Mouse (Mus musculus) forebrain, embryonic 14.5 days (tissue): ENCODE results near the gene Ormdl1. TPM values are rescaled to one million over a fixed set of nuclear protein-coding genes. Genes with fewer than 3 reads are reported as not detected.
"Not testable (repeated sequence)": the region's sequence is repeated elsewhere in the genome, so short reads cannot be mapped to it uniquely, and the experiment has no call there.

Experiments
- ATAC-seq: fragments of 200-750 bp; cut with Nextera tagmentation; 2 replicates; pipeline ENCODE4 v1.8.0; 2017; ENCODE audit warnings: mild to moderate bottlenecking, moderate library complexity
- DNase-seq: peaks from one replicate; pipeline ENCODE4 v3.0.0-alpha.2; 2015; ENCODE audit warnings: low spot score
- H3K27ac ChIP-seq: fragments of 300-500 bp; sonication (generic); 2 replicates; pipeline ENCODE4 v1.5.1; 2014; ENCODE audit warnings: low read depth, mild to moderate bottlenecking, control low read depth, low read length, moderate library complexity
- H3K27me3 ChIP-seq: fragments of 300-500 bp; sonication (generic); replicated peaks from 2 replicates; pipeline ENCODE4 v1.6.1; 2014; ENCODE audit warnings: low read length, control low read depth, mixed read lengths; ENCODE audit not compliant: control insufficient read depth, insufficient read depth
- H3K36me3 ChIP-seq: fragments of 300-500 bp; sonication (generic); 2 replicates; pipeline ENCODE4 v1.6.1; 2014; ENCODE audit warnings: low read length, control low read depth; ENCODE audit not compliant: control insufficient read depth, insufficient read depth
- H3K4me1 ChIP-seq: fragments of 300-500 bp; sonication (generic); 2 replicates; pipeline ENCODE4 v1.6.1; 2014; ENCODE audit warnings: antibody characterized with exemption, low read length, control low read depth; ENCODE audit not compliant: control insufficient read depth, insufficient read depth
- H3K4me2 ChIP-seq: fragments of 300-500 bp; sonication (generic); 2 replicates; pipeline ENCODE4 v1.6.1; 2014; ENCODE audit warnings: mild to moderate bottlenecking, control low read depth, low read length
- H3K4me3 ChIP-seq: fragments of 300-500 bp; sonication (generic); 2 replicates; pipeline ENCODE4 v1.5.1; 2014; ENCODE audit warnings: low read depth, low read length, control low read depth
- H3K9ac ChIP-seq: fragments of 300-500 bp; sonication (generic); 2 replicates; pipeline ENCODE4 v1.6.1; 2014; ENCODE audit warnings: mild to moderate bottlenecking, low read length, control low read depth, moderate library complexity
- H3K9me3 ChIP-seq: fragments of 300-500 bp; sonication (generic); replicated peaks from 2 replicates; pipeline ENCODE4 v1.6.1; 2016; ENCODE audit warnings: low read length, control low read depth, mixed read lengths; ENCODE audit not compliant: control insufficient read depth
- WGBS: fragments of 180-500 bp; shearing (Covaris S2); extraction: QIAGEN DNeasy Blood & Tissue Kit; methylation state at CpG from one replicate; pipeline ENCODE4 v1.1.7; 2014; 5-methylcytosine and 5-hydroxymethylcytosine counted together
- polyA plus RNA-seq: library from polyadenylated mRNA; unstranded; fragments of >200 nt; fragmentation: Nextera tagmentation; extraction: Ambion mirVana; gene quantifications from 2 replicates; pipeline ENCODE4 v1.2.1, GENCODE M21; 2014

The Ormdl1 gene
- 74.1 and 79.8 TPM in 2 replicates for polyA plus RNA-seq

DNA sequence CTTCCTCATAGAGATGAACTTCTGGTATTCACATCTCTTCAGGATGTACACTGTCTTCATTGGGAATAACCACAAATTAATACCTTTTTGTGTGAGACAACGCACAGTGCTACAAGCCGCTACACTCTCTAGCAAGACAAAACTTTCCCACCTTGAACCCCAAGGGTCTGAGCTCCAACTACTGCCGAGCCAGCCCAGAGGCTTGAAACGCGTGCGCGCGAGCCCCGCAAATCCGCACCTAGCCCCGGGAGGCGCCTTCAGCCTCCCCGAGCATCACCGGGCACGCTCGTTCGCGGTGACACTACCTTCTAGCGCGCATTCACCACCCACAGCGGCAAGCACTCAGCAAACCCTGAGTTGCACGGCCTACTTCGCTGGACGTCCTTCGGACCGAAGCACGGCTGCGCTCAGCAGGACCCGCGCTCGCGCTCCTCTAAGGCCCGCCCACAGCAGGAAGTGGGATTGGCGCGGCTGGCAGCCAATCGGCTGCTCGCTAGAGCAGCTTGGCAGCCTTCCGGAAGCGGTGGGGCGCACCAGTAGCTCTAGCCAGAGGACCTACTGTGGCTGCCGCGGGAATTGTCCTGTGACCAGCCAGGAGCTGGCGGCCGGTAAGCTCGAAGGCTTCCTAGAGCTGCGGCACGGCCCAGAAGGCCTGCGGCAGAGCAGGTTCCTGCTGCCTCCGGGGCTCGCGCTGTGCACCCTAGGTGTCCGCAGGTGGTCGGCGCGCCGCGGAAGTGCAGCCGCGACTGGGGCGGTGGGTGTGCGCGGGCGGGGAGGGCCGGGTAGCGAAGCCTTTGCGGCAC, at the start of gene Ormdl1, which contains the start of the genes Pms1 and Gm28778:
Gene Ormdl1 (plus strand): TSS at position 515 of the 803 bp plus-strand sequence.
Gene Pms1 (minus strand): TSS at position 438 of the 803 bp plus-strand sequence.
Gene Gm28778 (plus strand): TSS at position 531 of the 803 bp plus-strand sequence.
- Histone ChIP-seq H3K4me1 (peaks cover 7% of the 10 kb centered on the region), H3K27me3 (no peaks in the 10 kb centered on the region), H3K36me3 (0 out of 2 replicates have a peak, but pooled peaks cover 2% of the 10 kb centered on the region), H3K9ac (peak within 1 kb of the TSS; percentile 84), H3K9me3 (no peaks in the 10 kb centered on the region), H3K27ac (peak within 1 kb of the TSS; percentile 84), H3K4me3 (peak within 1 kb of the TSS; percentile 81), H3K4me2 (peak within 1 kb of the TSS; percentile 65)
- DNase-seq (peak; percentile 97), ATAC-seq (peak; percentile 100)
- under 1% methylated on average over 66 of the region's 66 CpGs for WGBS

GRCm38 (mm10) chr1:53264958-53265612, 31.8 kb upstream of the Ormdl1 start:
- not testable (repeated sequence) for H3K27ac ChIP-seq, H3K4me3 ChIP-seq, DNase-seq, H3K4me2 ChIP-seq, H3K9me3 ChIP-seq, H3K9ac ChIP-seq, H3K27me3 ChIP-seq, H3K4me1 ChIP-seq, ATAC-seq, H3K36me3 ChIP-seq

- no peaks in the 10 kb centered on the region for H3K27me3 ChIP-seq
- no peak overlapping the region for H3K9ac ChIP-seq
- no peak for DNase-seq
- no peak for ATAC-seq
- H3K4me2 ChIP-seq = no peak overlapping the region
- 88% methylated on average over 3 of the region's 3 CpGs for WGBS
- no peak overlapping the region for H3K4me3 ChIP-seq
- no peak overlapping the region for H3K27ac ChIP-seq
- H3K9me3 ChIP-seq = no peaks in the 10 kb centered on the region
- H3K36me3 ChIP-seq = no peaks in the 10 kb centered on the region; the same call in 1 of the 2 replicates
- H3K4me1 ChIP-seq = no peaks in the 10 kb centered on the region
Observed at GRCm38 (mm10) chr1:53269901-53270300, 27.0 kb upstream of the Ormdl1 start.

GRCm38 (mm10) chr1:53272646-53273045, 24.2 kb upstream of the Ormdl1 start:
- no peak overlapping the region for H3K4me2 ChIP-seq
- no peaks in the 10 kb centered on the region; the same call in 1 of the 2 replicates for H3K36me3 ChIP-seq
- ATAC-seq (no peak), DNase-seq (peak; percentile 23)
- H3K4me3 ChIP-seq = no peak overlapping the region
- no peak overlapping the region for H3K9ac ChIP-seq
- H3K27ac ChIP-seq = no peak overlapping the region
- no peaks in the 10 kb centered on the region for H3K9me3 ChIP-seq
- no peaks in the 10 kb centered on the region for H3K4me1 ChIP-seq
- no peaks in the 10 kb centered on the region for H3K27me3 ChIP-seq

GRCm38 (mm10) chr1:53291197-53291596, 5.7 kb upstream of the Ormdl1 start:
- no peak for DNase-seq
- Histone ChIP-seq H3K4me3 (no peak overlapping the region), H3K4me1 (peaks cover 3% of the 10 kb centered on the region; the same call in 1 of the 2 replicates), H3K27ac (no peak overlapping the region), H3K4me2 (no peak overlapping the region), H3K9ac (no peak overlapping the region), H3K9me3 (no peaks in the 10 kb centered on the region), H3K27me3 (no peaks in the 10 kb centered on the region), H3K36me3 (no peaks in the 10 kb centered on the region)
- no peak for ATAC-seq
- 81% methylated on average over 3 of the region's 3 CpGs for WGBS

DNA sequence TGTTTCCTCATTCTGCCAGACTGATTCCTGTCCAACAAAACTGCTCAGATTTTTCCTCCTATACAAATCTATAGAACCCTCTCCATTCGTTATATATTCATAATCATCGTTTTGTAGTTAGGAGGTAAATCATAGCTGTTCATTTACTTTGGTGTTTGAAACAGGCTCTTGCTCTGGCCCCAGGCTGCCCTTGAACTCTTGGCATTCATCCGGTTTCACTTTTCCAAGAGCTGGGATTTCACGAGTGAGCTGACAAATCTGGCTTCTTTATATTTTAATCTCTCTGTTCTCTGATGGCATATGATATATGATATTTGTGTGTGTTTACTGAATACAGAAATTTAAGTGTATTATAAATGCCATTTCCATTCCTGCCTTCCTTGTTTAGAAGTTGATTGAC, 3.6 kb downstream of the Ormdl1 start:
- Histone ChIP-seq H3K4me2 (no peak overlapping the region), H3K36me3 (peaks cover 11% of the 10 kb centered on the region), H3K4me3 (no peak overlapping the region), H3K27me3 (no peaks in the 10 kb centered on the region), H3K4me1 (peaks cover 7% of the 10 kb centered on the region), H3K9me3 (no peaks in the 10 kb centered on the region), H3K9ac (no peak overlapping the region), H3K27ac (no peak overlapping the region)
- WGBS = 90% methylated on average over 4 of the region's 4 CpGs
- DNase-seq (no peak), ATAC-seq (no peak)

- peaks cover 3% of the 10 kb centered on the region; the same call in 1 of the 2 replicates for H3K4me1 ChIP-seq
- peak; percentile 99 for ATAC-seq
- WGBS = 2% methylated on average over 27 of the region's 27 CpGs
Observed at GRCm38 (mm10) chr1:53312989-53313967, 16.4 kb downstream of the Ormdl1 start, which contains the start of gene Osgepl1. Gene Osgepl1 (plus strand): TSS chr1:53313624.

GRCm38 (mm10) chr1:53321662-53322344, 24.9 kb downstream of the Ormdl1 start:
- Histone ChIP-seq H3K4me1 (no peaks in the 10 kb centered on the region), H3K4me2 (no peak overlapping the region), H3K27me3 (no peaks in the 10 kb centered on the region), H3K36me3 (peaks cover 42% of the 10 kb centered on the region), H3K9ac (no peak overlapping the region), H3K9me3 (no peaks in the 10 kb centered on the region), H3K4me3 (no peak overlapping the region), H3K27ac (no peak overlapping the region)
- DNase-seq (no peak), ATAC-seq (no peak)
- WGBS = 95% methylated on average over 4 of the region's 4 CpGs

More at GRCm38 (mm10) chr1:53312989-53313967, 16.4 kb downstream of the Ormdl1 start, which contains the start of gene Osgepl1:
- peak; percentile 94 for DNase-seq
- H3K9ac ChIP-seq = peak within 1 kb of the TSS; percentile 84
- H3K27me3 ChIP-seq = no peaks in the 10 kb centered on the region
- peak within 1 kb of the TSS; percentile 65 for H3K4me2 ChIP-seq
- peak within 1 kb of the TSS; percentile 55 for H3K4me3 ChIP-seq
- H3K9me3 ChIP-seq = no peaks in the 10 kb centered on the region
- peak within 1 kb of the TSS; percentile 52 for H3K27ac ChIP-seq
- peaks cover 19% of the 10 kb centered on the region for H3K36me3 ChIP-seq
